Mouse (Mus musculus): ENCODE data around the gene Dgke. TPM values are rescaled to one million over a fixed set of nuclear protein-coding genes. Genes with fewer than 3 reads are reported as not detected.
"Not testable (repeated sequence)": the region's sequence is repeated elsewhere in the genome, so short reads cannot be mapped to it uniquely, and the experiment has no call there.

Gene Dgke
- polyA plus RNA-seq, 1 experiment from 2014 or later: 6.6 TPM

- H3K9me3 ChIP-seq: no peaks in the 10 kb centered on the region
- H3K4me3 ChIP-seq: peak overlapping the region; percentile 89
- WGBS: 74% methylated on average over 11 of the region's 11 CpGs
- H3K9ac ChIP-seq: no peak overlapping the region
- no peaks in the 10 kb centered on the region for H3K27me3 ChIP-seq
- H3K27ac ChIP-seq: no peak overlapping the region
- H3K36me3 ChIP-seq: peaks cover 7% of the 10 kb centered on the region
- peak overlapping the region; percentile 89 for H3K4me2 ChIP-seq (replicated peaks)
- ATAC-seq (ENCODE audit: insufficient number of reproducible peaks, insufficient read depth, low FRiP score, low TSS enrichment): no peak
- peaks cover 15% of the 10 kb centered on the region for H3K4me1 ChIP-seq
These were observed 8.0 kb downstream of the Dgke start for GRCm38 (mm10) chr11:89058515-89059270.

GRCm38 (mm10) chr11:89055931-89056690, 10.5 kb downstream of the Dgke start:
- Histone ChIP-seq H3K9me3 (no peaks in the 10 kb centered on the region), H3K4me3 (no peak overlapping the region), H3K27me3 (no peaks in the 10 kb centered on the region), H3K27ac (no peak overlapping the region), H3K9ac (no peak overlapping the region), H3K4me1 (peaks cover 15% of the 10 kb centered on the region), H3K36me3 (peaks cover 18% of the 10 kb centered on the region), H3K4me2 (replicated peaks) (no peak overlapping the region)
- ATAC-seq (ENCODE audit: insufficient number of reproducible peaks, insufficient read depth, low FRiP score, low TSS enrichment): no peak
- WGBS: 87% methylated on average over 13 of the region's 13 CpGs

- H3K4me2 ChIP-seq (replicated peaks): no peak overlapping the region
- no peak overlapping the region for H3K27ac ChIP-seq
These were observed 14.9 kb downstream of the Dgke start for GRCm38 (mm10) chr11:89051767-89052166.

GRCm38 (mm10) chr11:89046021-89046420, 20.6 kb downstream of the Dgke start:
- Histone ChIP-seq H3K9ac (no peak overlapping the region), H3K4me2 (replicated peaks) (no peak overlapping the region), H3K4me1 (no peaks in the 10 kb centered on the region), H3K36me3 (peaks cover 62% of the 10 kb centered on the region), H3K9me3 (peaks cover 3% of the 10 kb centered on the region; the same call in 1 of the 2 replicates), H3K4me3 (no peak overlapping the region), H3K27ac (no peak overlapping the region), H3K27me3 (no peaks in the 10 kb centered on the region)
- WGBS: 76% methylated on average over 3 of the region's 3 CpGs
- no peak for ATAC-seq (ENCODE audit: insufficient number of reproducible peaks, insufficient read depth, low FRiP score, low TSS enrichment)

More at GRCm38 (mm10) chr11:89051767-89052166, 14.9 kb downstream of the Dgke start:
- no peaks in the 10 kb centered on the region for H3K27me3 ChIP-seq
- no peak overlapping the region for H3K9ac ChIP-seq
- H3K4me3 ChIP-seq: no peak overlapping the region
- peaks cover 38% of the 10 kb centered on the region for H3K36me3 ChIP-seq
- no peaks in the 10 kb centered on the region for H3K4me1 ChIP-seq
- no peaks in the 10 kb centered on the region for H3K9me3 ChIP-seq
- no peak for ATAC-seq (ENCODE audit: insufficient number of reproducible peaks, insufficient read depth, low FRiP score, low TSS enrichment)
- 92% methylated on average over 6 of the region's 6 CpGs for WGBS

- H3K27me3 ChIP-seq; H3K4me1 ChIP-seq; ATAC-seq (ENCODE audit: insufficient number of reproducible peaks, insufficient read depth, low FRiP score, low TSS enrichment); H3K9ac ChIP-seq; H3K4me3 ChIP-seq; H3K27ac ChIP-seq; H3K9me3 ChIP-seq; H3K4me2 ChIP-seq (replicated peaks): not testable (repeated sequence)
- peaks cover 64% of the 10 kb centered on the region for H3K36me3 ChIP-seq
- 99% methylated on average over 3 of the region's 3 CpGs for WGBS
These were observed 21.1 kb downstream of the Dgke start for GRCm38 (mm10) chr11:89045501-89045900.

GRCm38 (mm10) chr11:89043046-89043445, 23.6 kb downstream of the Dgke start:
- Histone ChIP-seq H3K4me2 (replicated peaks) (no peak overlapping the region), H3K9me3 (peaks cover 3% of the 10 kb centered on the region; the same call in 1 of the 2 replicates), H3K4me3 (no peak overlapping the region), H3K27me3 (no peaks in the 10 kb centered on the region), H3K36me3 (peaks cover 63% of the 10 kb centered on the region), H3K4me1 (no peaks in the 10 kb centered on the region), H3K27ac (no peak overlapping the region), H3K9ac (no peak overlapping the region)
- no peak for ATAC-seq (ENCODE audit: insufficient number of reproducible peaks, insufficient read depth, low FRiP score, low TSS enrichment)
- 90% methylated on average over 7 of the region's 7 CpGs for WGBS

GRCm38 (mm10) chr11:89041073-89041472, 25.6 kb downstream of the Dgke start:
- H3K36me3 ChIP-seq: peaks cover 49% of the 10 kb centered on the region
- not testable (repeated sequence) for H3K27ac ChIP-seq; ATAC-seq (ENCODE audit: insufficient number of reproducible peaks, insufficient read depth, low FRiP score, low TSS enrichment); H3K4me3 ChIP-seq; H3K9me3 ChIP-seq; H3K9ac ChIP-seq; H3K4me2 ChIP-seq (replicated peaks); H3K27me3 ChIP-seq; H3K4me1 ChIP-seq
- 86% methylated on average over 6 of the region's 7 CpGs for WGBS

GRCm38 (mm10) chr11:89039325-89039724, 27.3 kb downstream of the Dgke start:
- H3K36me3 ChIP-seq: peaks cover 34% of the 10 kb centered on the region
- no peak for ATAC-seq (ENCODE audit: insufficient number of reproducible peaks, insufficient read depth, low FRiP score, low TSS enrichment)

GRCm38 (mm10) chr11:89038496-89038895, 28.2 kb downstream of the Dgke start:
- no peaks in the 10 kb centered on the region for H3K9me3 ChIP-seq
- no peak overlapping the region for H3K27ac ChIP-seq
- H3K9ac ChIP-seq: no peak overlapping the region
- no peak overlapping the region for H3K4me3 ChIP-seq
- no peak overlapping the region for H3K4me2 ChIP-seq (replicated peaks)
- H3K36me3 ChIP-seq: peaks cover 28% of the 10 kb centered on the region
- 93% methylated on average over 6 of the region's 6 CpGs for WGBS
- no peaks in the 10 kb centered on the region for H3K27me3 ChIP-seq
- H3K4me1 ChIP-seq: no peaks in the 10 kb centered on the region
- ATAC-seq (ENCODE audit: insufficient number of reproducible peaks, insufficient read depth, low FRiP score, low TSS enrichment): no peak

More at GRCm38 (mm10) chr11:89039325-89039724, 27.3 kb downstream of the Dgke start:
- no peaks in the 10 kb centered on the region for H3K9me3 ChIP-seq
- no peak overlapping the region for H3K27ac ChIP-seq
- no peaks in the 10 kb centered on the region for H3K4me1 ChIP-seq
- no peak overlapping the region for H3K4me2 ChIP-seq (replicated peaks)
- 33% methylated on average over 3 of the region's 3 CpGs for WGBS
- H3K4me3 ChIP-seq: no peak overlapping the region
- no peaks in the 10 kb centered on the region for H3K27me3 ChIP-seq
- no peak overlapping the region for H3K9ac ChIP-seq

- no peak overlapping the region for H3K4me2 ChIP-seq (replicated peaks)
- H3K27me3 ChIP-seq: no peaks in the 10 kb centered on the region
- 77% methylated on average over 3 of the region's 3 CpGs for WGBS
- H3K9ac ChIP-seq: no peak overlapping the region
- no peaks in the 10 kb centered on the region for H3K4me1 ChIP-seq
- no peak overlapping the region for H3K27ac ChIP-seq
- no peaks in the 10 kb centered on the region for H3K9me3 ChIP-seq
- peaks cover 8% of the 10 kb centered on the region for H3K36me3 ChIP-seq
- no peak for ATAC-seq (ENCODE audit: insufficient number of reproducible peaks, insufficient read depth, low FRiP score, low TSS enrichment)
- no peak overlapping the region for H3K4me3 ChIP-seq
These were observed 31.1 kb downstream of the Dgke start for GRCm38 (mm10) chr11:89035552-89035951.

GRCm38 (mm10) chr11:89034592-89034991, 32.1 kb downstream of the Dgke start:
- no peaks in the 10 kb centered on the region for H3K27me3 ChIP-seq
- H3K9ac ChIP-seq: no peak overlapping the region
- H3K36me3 ChIP-seq: no peaks in the 10 kb centered on the region
- H3K4me1 ChIP-seq: no peaks in the 10 kb centered on the region
- no peak overlapping the region for H3K27ac ChIP-seq
- H3K9me3 ChIP-seq: no peaks in the 10 kb centered on the region
- H3K4me3 ChIP-seq: no peak overlapping the region
- no peak for ATAC-seq (ENCODE audit: insufficient number of reproducible peaks, insufficient read depth, low FRiP score, low TSS enrichment)
- no peak overlapping the region for H3K4me2 ChIP-seq (replicated peaks)

- no peak overlapping the region for H3K27ac ChIP-seq
- no peaks in the 10 kb centered on the region for H3K9me3 ChIP-seq
- no peak for ATAC-seq (ENCODE audit: insufficient number of reproducible peaks, insufficient read depth, low FRiP score, low TSS enrichment)
- no peaks in the 10 kb centered on the region for H3K27me3 ChIP-seq
- no peak overlapping the region for H3K4me2 ChIP-seq (replicated peaks)
- H3K36me3 ChIP-seq: no peaks in the 10 kb centered on the region
- 49% methylated on average over 1 of the region's 1 CpGs for WGBS
- no peak overlapping the region for H3K9ac ChIP-seq
- no peak overlapping the region for H3K4me3 ChIP-seq
- H3K4me1 ChIP-seq: no peaks in the 10 kb centered on the region
These were observed 35.5 kb downstream of the Dgke start for GRCm38 (mm10) chr11:89031189-89031588.

Data from embryonic facial prominence, embryonic 12.5 days (tissue).